Mouse (Mus musculus): ENCODE results near the gene Ctsf. TPM values are rescaled to one million over a fixed set of nuclear protein-coding genes. Genes with fewer than 3 reads are reported as not detected.
A peak's percentile ranks its signal among the peaks of the same experiment; 100 is the strongest.

Gene Ctsf
- total and polyA plus RNA-seq, 3 experiments: not detected

DNA sequence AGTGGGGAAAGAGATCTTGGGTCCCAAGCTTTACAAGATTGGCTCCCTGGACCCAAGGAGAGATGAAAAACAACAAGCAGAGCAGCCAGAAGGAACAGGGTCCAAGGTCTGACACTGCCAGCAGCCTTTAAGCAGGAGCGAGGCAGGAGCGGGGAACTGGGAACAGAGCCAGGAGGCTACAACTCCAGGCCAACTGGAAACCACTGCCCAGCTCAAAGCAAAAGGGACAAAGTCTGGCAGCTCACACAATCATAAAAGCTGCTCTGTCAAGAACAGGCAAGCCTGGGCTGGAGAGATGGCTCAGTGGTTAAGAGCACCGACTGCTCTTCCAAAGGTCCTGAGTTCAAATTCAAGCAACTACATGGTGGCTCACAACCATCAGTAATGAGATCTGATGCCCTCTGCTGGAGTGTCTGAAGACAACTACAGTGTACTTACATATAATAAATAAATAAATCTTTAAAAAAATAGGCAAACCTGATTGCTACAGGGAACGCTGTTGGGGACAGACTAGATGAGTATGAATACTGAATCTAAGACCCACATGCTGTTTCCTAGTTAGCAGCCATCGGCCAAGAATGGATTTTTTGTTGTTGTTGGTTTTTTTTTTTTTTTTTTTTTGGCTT, 34.1 kb upstream of the Ctsf start:
- Histone ChIP-seq H3K36me3 (replicated peaks in 1 of 2; ENCODE audit: control insufficient read depth in 1 of 2, insufficient read depth in 1 of 2, low read length in 1 of 2) (peaks cover 11 to 16% of the 10 kb centered on the region in 2 experiments), H3K4me1 (ENCODE audit: control insufficient read depth in 1 of 2, insufficient read depth in 2 of 2) (no peaks in the 10 kb centered on the region), H3K9ac (ENCODE audit: insufficient read depth, low read depth) (no peak overlapping the region), H3K4me3 (replicated peaks in 1 of 3; ENCODE audit: low read depth in 2 of 3, low read length in 2 of 3, poor library complexity in 1 of 3) (no peak overlapping the region), H3K9me3 (replicated peaks; ENCODE audit: low read length) (no peaks in the 10 kb centered on the region), H3K79me2 (replicated peaks; ENCODE audit: control insufficient read depth, extremely low read depth, insufficient read depth, poor library complexity, severe bottlenecking) (no peaks in the 10 kb centered on the region), H3K27ac (ENCODE audit: insufficient read depth, low read depth) (no peak overlapping the region), H3K27me3 (replicated peaks) (no peaks in the 10 kb centered on the region), H3K4me2 (ENCODE audit: insufficient read depth, low read depth, poor library complexity, severe bottlenecking) (no peak overlapping the region)
- no peak for DNase-seq (ENCODE audit: extremely low read depth)
- TF ChIP-seq CHD1 (IDR thresholded peaks at IDR 0.05; ENCODE audit: low read depth, low read length): no peak
- TF ChIP-seq CTCF (conservative IDR thresholded peaks at IDR 0.05 in 1 of 2, IDR thresholded peaks at IDR 0.05 in 1 of 2; ENCODE audit: low read depth in 2 of 2, low read length in 2 of 2): peak in 1 of 2 experiments; percentile 31; a peak in 1 of 4 replicates
- TF ChIP-seq UBTF (IDR thresholded peaks at IDR 0.05; ENCODE audit: low read depth, low read length): no peak
- no peak for TF ChIP-seq USF1 (IDR thresholded peaks at IDR 0.05; ENCODE audit: low read depth, low read length)
- TF ChIP-seq BHLHE40 (IDR thresholded peaks at IDR 0.05; ENCODE audit: low read depth, low read length): no peak
- TF ChIP-seq NELFE (IDR thresholded peaks at IDR 0.05; ENCODE audit: low read depth, low read length): no peak
- no peak for TF ChIP-seq MYC (IDR thresholded peaks at IDR 0.05; ENCODE audit: low read depth, low read length)
- TF ChIP-seq EP300 (IDR thresholded peaks at IDR 0.05; ENCODE audit: low read length): no peak
- TF ChIP-seq TCF12 (IDR thresholded peaks at IDR 0.05; ENCODE audit: low read depth, low read length): no peak
- no peak for TF ChIP-seq ZKSCAN1 (IDR thresholded peaks at IDR 0.05; ENCODE audit: borderline replicate concordance, low read depth, low read length)
- TF ChIP-seq JUND (conservative IDR thresholded peaks at IDR 0.05; ENCODE audit: low read depth, low read length): no peak
- TF ChIP-seq SMC3 (IDR thresholded peaks at IDR 0.05; ENCODE audit: low read depth, low read length): peak; percentile 15; the same call in 1 of the 2 replicates
- TF ChIP-seq TBP (conservative IDR thresholded peaks at IDR 0.05; ENCODE audit: low read depth, low read length): no peak
- no peak for TF ChIP-seq ELF1 (IDR thresholded peaks at IDR 0.05; ENCODE audit: low read depth, low read length)
- TF ChIP-seq ZNF384 (IDR thresholded peaks at IDR 0.05; ENCODE audit: low read depth, low read length): peak; percentile 32; the same call in 1 of the 2 replicates
- dilution Hi-C loops (cut with MboI; ENCODE audit: extremely low pct_ligation_motif_present, extremely low pct_unique_long_range_greater_than_20kb, low sequenced_read_pairs) (no loop called here), in situ Hi-C loops (cut with MboI; ENCODE audit: low pct_ligation_motif_present, low pct_unique_long_range_greater_than_20kb, low sequenced_read_pairs) (no loop called here)

GRCm38 (mm10) chr19:4828444-4829114, 26.4 kb upstream of the Ctsf start:
- Histone ChIP-seq H3K36me3 (replicated peaks in 1 of 2; ENCODE audit: control insufficient read depth in 1 of 2, insufficient read depth in 1 of 2, low read length in 1 of 2) (peaks cover 42 to 82% of the 10 kb centered on the region in 2 experiments), H3K9ac (ENCODE audit: insufficient read depth, low read depth) (no peak overlapping the region), H3K79me2 (replicated peaks; ENCODE audit: control insufficient read depth, extremely low read depth, insufficient read depth, poor library complexity, severe bottlenecking) (no peaks in the 10 kb centered on the region), H3K27ac (ENCODE audit: insufficient read depth, low read depth) (no peak overlapping the region), H3K27me3 (replicated peaks) (no peaks in the 10 kb centered on the region), H3K9me3 (replicated peaks; ENCODE audit: low read length) (no peaks in the 10 kb centered on the region), H3K4me3 (replicated peaks in 1 of 3; ENCODE audit: low read depth in 2 of 3, low read length in 2 of 3, poor library complexity in 1 of 3) (no peak overlapping the region), H3K4me2 (ENCODE audit: insufficient read depth, low read depth, poor library complexity, severe bottlenecking) (no peak overlapping the region), H3K4me1 (ENCODE audit: control insufficient read depth in 1 of 2, insufficient read depth in 2 of 2) (peaks cover 2 to 6% of the 10 kb centered on the region in 2 experiments; a peak in 2 of 4 replicates)
- no peak for DNase-seq (ENCODE audit: extremely low read depth)
- in situ Hi-C loops (cut with MboI; ENCODE audit: low pct_ligation_motif_present, low pct_unique_long_range_greater_than_20kb, low sequenced_read_pairs): no loop called here
- dilution Hi-C loops (cut with MboI; ENCODE audit: extremely low pct_ligation_motif_present, extremely low pct_unique_long_range_greater_than_20kb, low sequenced_read_pairs): no loop called here
- TF ChIP-seq SIN3A (IDR thresholded peaks at IDR 0.05; ENCODE audit: low read length) (no peak), ZKSCAN1 (IDR thresholded peaks at IDR 0.05; ENCODE audit: borderline replicate concordance, low read depth, low read length) (no peak), ZMIZ1 (IDR thresholded peaks at IDR 0.05; ENCODE audit: low read depth, low read length) (no peak), E2F4 (IDR thresholded peaks at IDR 0.05; ENCODE audit: insufficient replicate concordance, low read depth, low read length) (no peak), GABPA (IDR thresholded peaks at IDR 0.05; ENCODE audit: insufficient replicate concordance, low read depth, low read length) (no peak), MAFK (IDR thresholded peaks at IDR 0.05; ENCODE audit: insufficient replicate concordance, low read length) (no peak), USF2 (conservative IDR thresholded peaks at IDR 0.05; ENCODE audit: low read depth, low read length) (no peak), ELF1 (IDR thresholded peaks at IDR 0.05; ENCODE audit: low read depth, low read length) (no peak), USF1 (IDR thresholded peaks at IDR 0.05; ENCODE audit: low read depth, low read length) (no peak), EP300 (IDR thresholded peaks at IDR 0.05; ENCODE audit: low read length) (no peak), TBP (conservative IDR thresholded peaks at IDR 0.05; ENCODE audit: low read depth, low read length) (no peak), POLR2A (IDR thresholded peaks at IDR 0.05; ENCODE audit: low read depth, low read length) (no peak), MAZ (IDR thresholded peaks at IDR 0.05; ENCODE audit: low read depth, low read length) (no peak), RAD21 (IDR thresholded peaks at IDR 0.05; ENCODE audit: low read depth, low read length) (no peak), MAX (IDR thresholded peaks at IDR 0.05; ENCODE audit: low read length) (no peak), POLR2AphosphoS2 (IDR thresholded peaks at IDR 0.05; ENCODE audit: low read depth, low read length) (no peak), PAX5 (IDR thresholded peaks at IDR 0.05; ENCODE audit: low read length) (no peak)

Data from CH12.LX (cell line).